Mouse (Mus musculus): Measurements from ENCODE around the gene Ramp1. TPM values are rescaled to one million over a fixed set of nuclear protein-coding genes. Genes with fewer than 3 reads are reported as not detected.
A peak's percentile ranks its signal among the peaks of the same experiment; 100 is the strongest.

Ramp1 gene
- polyA plus RNA-seq (2014; fragmentation: Nextera tagmentation; extraction: Ambion mirVana) = 0.37 and 0.47 TPM in 2 replicates

- peak within 1 kb of the TSS; percentile 35 for H3K4me3 ChIP-seq (ENCODE audit: low read depth, low read length)
- no peak within 1 kb of the TSS for H3K27ac ChIP-seq (replicated peaks; ENCODE audit: low read depth, low read length)
- H3K9ac ChIP-seq (ENCODE audit: low read length) = peak within 1 kb of the TSS; percentile 56
- WGBS = 5% methylated on average over 37 of the region's 37 CpGs
- DNase-seq (ENCODE audit: low spot score) = peak; percentile 40
- H3K9me3 ChIP-seq (ENCODE audit: control insufficient read depth, low read length) = no peaks in the 10 kb centered on the region
- H3K27me3 ChIP-seq (ENCODE audit: control insufficient read depth, insufficient read depth, low read length) = peaks cover 22% of the 10 kb centered on the region
- no peaks in the 10 kb centered on the region for H3K36me3 ChIP-seq (ENCODE audit: control insufficient read depth, insufficient read depth, low read length)
- H3K4me1 ChIP-seq (ENCODE audit: control insufficient read depth, insufficient read depth, low read length) = 0 out of 2 replicates have a peak, but pooled peaks cover 7% of the 10 kb centered on the region
- peak within 1 kb of the TSS; percentile 81 for H3K4me2 ChIP-seq (ENCODE audit: low read depth, severe bottlenecking)
- ATAC-seq (ENCODE audit: insufficient number of reproducible peaks, low FRiP score, low TSS enrichment, low read depth) = peak; percentile 47; the same call in 1 of the 2 replicates
These were observed at the start of gene Ramp1 for GRCm38 (mm10) chr1:91179533-91180173. TSS of gene Ramp1 (plus strand) at chr1:91179822.

DNA sequence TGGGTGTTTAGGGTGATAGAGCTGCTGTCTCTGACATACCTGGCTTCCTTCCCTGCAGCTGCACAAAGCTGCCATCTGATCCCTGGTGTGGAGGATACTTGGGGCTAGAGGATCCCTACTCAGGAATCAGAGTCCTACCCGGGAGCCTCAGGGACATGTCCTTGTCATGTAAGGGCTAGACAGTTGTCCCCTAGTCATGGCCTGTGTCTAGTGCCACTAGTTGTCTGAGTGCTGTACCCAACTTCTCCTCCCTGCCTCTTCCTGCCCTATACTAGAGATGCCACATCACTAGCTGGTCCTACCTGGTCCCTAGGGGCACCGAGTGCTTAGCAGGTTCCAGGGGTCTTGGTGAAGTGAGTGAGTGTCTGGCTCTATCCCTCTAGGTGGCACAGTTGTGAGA lies 42.6 kb upstream of the Ramp1 start:
- DNase-seq (ENCODE audit: low spot score) (no peak), ATAC-seq (ENCODE audit: insufficient number of reproducible peaks, low FRiP score, low TSS enrichment, low read depth) (no peak)
- 83% methylated on average over 2 of the region's 2 CpGs for WGBS
- Histone ChIP-seq H3K4me3 (ENCODE audit: low read depth, low read length) (no peak overlapping the region), H3K27me3 (ENCODE audit: control insufficient read depth, insufficient read depth, low read length) (no peaks in the 10 kb centered on the region), H3K4me2 (ENCODE audit: low read depth, severe bottlenecking) (no peak overlapping the region), H3K9me3 (ENCODE audit: control insufficient read depth, low read length) (no peaks in the 10 kb centered on the region), H3K27ac (replicated peaks; ENCODE audit: low read depth, low read length) (no peak overlapping the region), H3K9ac (ENCODE audit: low read length) (no peak overlapping the region), H3K36me3 (ENCODE audit: control insufficient read depth, insufficient read depth, low read length) (no peaks in the 10 kb centered on the region), H3K4me1 (ENCODE audit: control insufficient read depth, insufficient read depth, low read length) (no peaks in the 10 kb centered on the region)

DNA sequence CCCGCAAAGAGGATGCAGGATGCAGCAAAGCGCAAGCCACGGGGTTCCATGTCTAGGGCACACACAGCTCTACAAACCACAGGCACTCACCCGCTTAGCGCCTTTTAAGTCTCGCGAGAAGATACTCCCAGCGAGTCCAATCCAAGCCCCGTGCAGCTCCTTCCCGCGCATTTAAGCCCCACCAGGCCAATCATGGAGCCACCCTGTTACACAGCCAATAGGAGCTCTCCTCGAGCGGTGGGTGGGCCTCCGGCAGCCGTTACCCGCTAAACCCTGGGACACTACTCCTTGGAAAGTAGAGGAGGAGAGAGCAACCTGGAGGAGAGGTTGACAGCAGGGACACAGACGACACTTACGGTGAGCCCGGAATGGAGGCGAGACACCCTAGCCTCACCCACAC lies 34.8 kb upstream of the Ramp1 start, which contains the start of gene Rbm44:
Gene Rbm44, plus strand, starts transcription at position 277 of the 400 bp plus-strand sequence.
- Histone ChIP-seq H3K4me3 (ENCODE audit: low read depth, low read length) (no peak within 1 kb of the TSS), H3K9me3 (ENCODE audit: control insufficient read depth, low read length) (no peaks in the 10 kb centered on the region; the same call in 1 of the 2 replicates), H3K36me3 (ENCODE audit: control insufficient read depth, insufficient read depth, low read length) (no peaks in the 10 kb centered on the region), H3K4me2 (ENCODE audit: low read depth, severe bottlenecking) (no peak within 1 kb of the TSS), H3K27ac (replicated peaks; ENCODE audit: low read depth, low read length) (no peak within 1 kb of the TSS), H3K27me3 (ENCODE audit: control insufficient read depth, insufficient read depth, low read length) (no peaks in the 10 kb centered on the region), H3K4me1 (ENCODE audit: control insufficient read depth, insufficient read depth, low read length) (no peaks in the 10 kb centered on the region), H3K9ac (ENCODE audit: low read length) (no peak within 1 kb of the TSS)
- 62% methylated on average over 20 of the region's 20 CpGs for WGBS
- DNase-seq (ENCODE audit: low spot score) = no peak
- ATAC-seq (ENCODE audit: insufficient number of reproducible peaks, low FRiP score, low TSS enrichment, low read depth) = no peak

- Histone ChIP-seq H3K4me2 (ENCODE audit: low read depth, severe bottlenecking) (no peak overlapping the region), H3K4me1 (ENCODE audit: control insufficient read depth, insufficient read depth, low read length) (no peaks in the 10 kb centered on the region), H3K4me3 (ENCODE audit: low read depth, low read length) (no peak overlapping the region), H3K9ac (ENCODE audit: low read length) (no peak overlapping the region), H3K27me3 (ENCODE audit: control insufficient read depth, insufficient read depth, low read length) (no peaks in the 10 kb centered on the region), H3K9me3 (ENCODE audit: control insufficient read depth, low read length) (no peaks in the 10 kb centered on the region), H3K27ac (replicated peaks; ENCODE audit: low read depth, low read length) (no peak overlapping the region), H3K36me3 (ENCODE audit: control insufficient read depth, insufficient read depth, low read length) (no peaks in the 10 kb centered on the region)
- 80% methylated on average over 2 of the region's 2 CpGs for WGBS
- no peak for ATAC-seq (ENCODE audit: insufficient number of reproducible peaks, low FRiP score, low TSS enrichment, low read depth)
- DNase-seq (ENCODE audit: low spot score) = no peak
These were observed 28.1 kb upstream of the Ramp1 start for GRCm38 (mm10) chr1:91151509-91151908.

GRCm38 (mm10) chr1:91166798-91167197 lies 12.8 kb upstream of the Ramp1 start:
- H3K36me3 ChIP-seq (ENCODE audit: control insufficient read depth, insufficient read depth, low read length) = no peaks in the 10 kb centered on the region
- ATAC-seq (ENCODE audit: insufficient number of reproducible peaks, low FRiP score, low TSS enrichment, low read depth) (no peak), DNase-seq (ENCODE audit: low spot score) (no peak)
- no peaks in the 10 kb centered on the region for H3K4me1 ChIP-seq (ENCODE audit: control insufficient read depth, insufficient read depth, low read length)
- H3K9me3 ChIP-seq (ENCODE audit: control insufficient read depth, low read length) = no peaks in the 10 kb centered on the region
- no peak overlapping the region for H3K9ac ChIP-seq (ENCODE audit: low read length)
- WGBS = 84% methylated on average over 6 of the region's 6 CpGs
- no peaks in the 10 kb centered on the region for H3K27me3 ChIP-seq (ENCODE audit: control insufficient read depth, insufficient read depth, low read length)
- no peak overlapping the region for H3K4me3 ChIP-seq (ENCODE audit: low read depth, low read length)
- no peak overlapping the region for H3K27ac ChIP-seq (replicated peaks; ENCODE audit: low read depth, low read length)
- no peak overlapping the region for H3K4me2 ChIP-seq (ENCODE audit: low read depth, severe bottlenecking)

- no peaks in the 10 kb centered on the region for H3K36me3 ChIP-seq (ENCODE audit: control insufficient read depth, insufficient read depth, low read length)
- no peaks in the 10 kb centered on the region for H3K4me1 ChIP-seq (ENCODE audit: control insufficient read depth, insufficient read depth, low read length)
- no peak for ATAC-seq (ENCODE audit: insufficient number of reproducible peaks, low FRiP score, low TSS enrichment, low read depth)
- 84% methylated on average over 4 of the region's 4 CpGs for WGBS
- DNase-seq (ENCODE audit: low spot score) = no peak
- H3K27me3 ChIP-seq (ENCODE audit: control insufficient read depth, insufficient read depth, low read length) = no peaks in the 10 kb centered on the region
- H3K4me2 ChIP-seq (ENCODE audit: low read depth, severe bottlenecking) = no peak overlapping the region
- no peak overlapping the region for H3K9ac ChIP-seq (ENCODE audit: low read length)
- no peaks in the 10 kb centered on the region for H3K9me3 ChIP-seq (ENCODE audit: control insufficient read depth, low read length)
- no peak overlapping the region for H3K4me3 ChIP-seq (ENCODE audit: low read depth, low read length)
- H3K27ac ChIP-seq (replicated peaks; ENCODE audit: low read depth, low read length) = no peak overlapping the region
These were observed 10.5 kb upstream of the Ramp1 start for GRCm38 (mm10) chr1:91169157-91169556.

- ATAC-seq (ENCODE audit: insufficient number of reproducible peaks, low FRiP score, low TSS enrichment, low read depth) = no peak
- Histone ChIP-seq H3K9ac (ENCODE audit: low read length) (no peak overlapping the region), H3K4me3 (ENCODE audit: low read depth, low read length) (no peak overlapping the region), H3K36me3 (ENCODE audit: control insufficient read depth, insufficient read depth, low read length) (no peaks in the 10 kb centered on the region), H3K4me1 (ENCODE audit: control insufficient read depth, insufficient read depth, low read length) (0 out of 2 replicates have a peak, but pooled peaks cover 4% of the 10 kb centered on the region), H3K27me3 (ENCODE audit: control insufficient read depth, insufficient read depth, low read length) (peaks cover 7% of the 10 kb centered on the region), H3K27ac (replicated peaks; ENCODE audit: low read depth, low read length) (no peak overlapping the region), H3K9me3 (ENCODE audit: control insufficient read depth, low read length) (no peaks in the 10 kb centered on the region), H3K4me2 (ENCODE audit: low read depth, severe bottlenecking) (no peak overlapping the region)
- no peak for DNase-seq (ENCODE audit: low spot score)
- WGBS = 95% methylated on average over 5 of the region's 5 CpGs
These were observed 4.8 kb upstream of the Ramp1 start for GRCm38 (mm10) chr1:91174796-91175195.

DNA sequence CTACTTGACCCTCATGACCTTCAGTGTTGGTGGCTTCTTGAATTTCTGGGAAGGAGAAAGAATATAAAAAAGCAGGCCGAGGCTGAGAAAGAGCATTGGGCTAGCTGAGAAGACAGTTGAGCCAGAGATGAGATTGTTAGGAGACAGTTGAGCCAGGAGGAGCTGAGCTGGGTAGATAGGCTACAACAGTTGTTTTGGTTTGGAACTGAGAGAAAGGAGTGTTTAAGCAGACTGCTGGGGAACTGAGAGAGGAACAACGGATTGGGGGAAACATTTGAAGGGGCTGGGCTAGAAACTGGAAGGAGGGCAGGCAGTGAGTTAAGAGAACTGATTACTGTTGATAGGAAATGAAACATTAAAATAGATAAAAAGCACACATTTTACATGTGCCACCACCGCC lies 3.6 kb upstream of the Ramp1 start:
- H3K9ac ChIP-seq (ENCODE audit: low read length) = no peak overlapping the region
- H3K9me3 ChIP-seq (ENCODE audit: control insufficient read depth, low read length) = no peaks in the 10 kb centered on the region
- H3K4me2 ChIP-seq (ENCODE audit: low read depth, severe bottlenecking) = no peak overlapping the region
- ATAC-seq (ENCODE audit: insufficient number of reproducible peaks, low FRiP score, low TSS enrichment, low read depth) (no peak), DNase-seq (ENCODE audit: low spot score) (no peak)
- no peak overlapping the region for H3K4me3 ChIP-seq (ENCODE audit: low read depth, low read length)
- 0 out of 2 replicates have a peak, but pooled peaks cover 7% of the 10 kb centered on the region for H3K4me1 ChIP-seq (ENCODE audit: control insufficient read depth, insufficient read depth, low read length)
- H3K27ac ChIP-seq (replicated peaks; ENCODE audit: low read depth, low read length) = no peak overlapping the region
- 47% methylated on average over 3 of the region's 3 CpGs for WGBS
- peaks cover 18% of the 10 kb centered on the region for H3K27me3 ChIP-seq (ENCODE audit: control insufficient read depth, insufficient read depth, low read length)
- no peaks in the 10 kb centered on the region for H3K36me3 ChIP-seq (ENCODE audit: control insufficient read depth, insufficient read depth, low read length)

All from limb, embryonic 11.5 days (tissue).